Mouse (Mus musculus) naive thymus-derived CD4-positive, alpha-beta T cell, adult 2 months (primary cell): ENCODE measurements around the gene Tbc1d14.

Source experiments
- DNase-seq: peaks from one replicate; pipeline ENCODE4 v3.0.0-alpha.2; 2011; ENCODE audit warnings: low read depth

Tbc1d14 gene

GRCm38 (mm10) chr5:36593176-36593575 lies at the start of gene Tbc1d14:
Gene Tbc1d14, minus strand, starts transcription at chr5:36593276.
- no peak for DNase-seq

- no peak for DNase-seq
Observed at GRCm38 (mm10) chr5:36625612-36626011, 32.5 kb upstream of the Tbc1d14 start.

- no peak for DNase-seq
Observed at GRCm38 (mm10) chr5:36623670-36624069, 30.6 kb upstream of the Tbc1d14 start.

DNA sequence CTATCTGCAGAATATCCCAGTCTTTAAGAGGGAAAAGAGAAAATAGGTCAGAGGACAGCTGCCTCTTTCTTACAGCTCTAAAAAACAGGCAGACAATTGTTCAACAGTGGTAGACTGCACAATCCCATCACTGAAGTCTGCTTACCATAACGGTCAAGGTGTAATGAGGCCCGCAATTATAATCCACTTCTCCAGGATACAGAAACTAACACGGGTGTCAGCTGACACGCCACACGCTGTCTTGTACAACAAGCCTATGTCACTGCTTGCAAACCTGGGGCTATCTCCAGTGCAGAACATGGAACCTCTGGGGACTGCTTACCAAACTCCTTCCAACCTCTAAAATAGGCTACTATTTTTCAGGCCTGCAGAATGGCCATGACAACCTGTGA lies 28.0 kb upstream of the Tbc1d14 start:
- DNase-seq = no peak

DNA sequence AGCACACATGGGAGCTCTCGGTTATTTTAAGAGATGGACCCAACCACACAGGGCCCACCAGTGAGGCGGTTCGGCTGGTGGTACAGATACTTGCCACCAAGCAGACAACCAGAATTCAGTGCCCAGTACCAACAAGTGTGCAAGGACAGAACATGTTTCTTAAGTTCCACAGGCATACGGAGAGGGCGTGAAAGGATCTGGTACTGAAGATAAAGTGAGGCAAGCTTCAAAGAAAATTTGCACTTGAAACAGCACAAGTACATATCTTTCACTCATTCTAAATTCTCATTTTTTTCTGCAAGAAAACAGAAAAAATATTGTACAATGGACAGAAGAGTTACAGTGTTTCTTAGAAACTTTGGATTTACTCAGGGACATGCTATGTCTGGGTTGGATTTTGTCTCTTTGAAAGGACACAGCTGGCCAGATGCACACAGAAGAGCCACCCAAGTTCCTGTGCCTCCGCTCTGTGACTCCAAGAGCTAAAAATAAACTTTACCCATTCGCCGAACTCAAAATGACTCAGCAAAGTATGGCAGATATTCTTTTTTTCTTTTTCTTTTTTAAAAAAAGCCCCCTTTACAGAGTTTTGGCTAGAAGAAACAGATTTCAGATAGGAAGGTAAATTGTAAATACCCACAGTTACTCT lies 27.5 kb upstream of the Tbc1d14 start:
- no peak for DNase-seq

- DNase-seq = no peak
Observed at GRCm38 (mm10) chr5:36618890-36619289, 25.8 kb upstream of the Tbc1d14 start.

DNA sequence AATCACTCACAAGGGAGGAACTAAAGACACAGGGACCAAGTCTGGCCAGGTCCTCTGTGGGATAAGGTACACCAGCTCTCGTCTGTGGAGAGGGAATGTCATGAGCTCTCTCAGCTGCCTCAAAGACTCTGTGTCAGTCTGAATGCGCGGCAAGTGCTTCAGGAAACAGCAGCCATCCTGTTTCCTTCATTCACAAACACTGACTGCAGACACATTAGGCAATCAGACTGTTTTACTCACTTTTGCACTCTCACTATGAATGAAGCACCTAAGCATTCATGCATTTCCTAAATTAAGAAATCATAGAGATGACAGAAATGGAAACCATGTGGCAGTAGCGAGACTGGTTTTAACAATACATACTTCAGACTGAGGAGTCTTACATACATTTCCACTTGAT lies 25.3 kb upstream of the Tbc1d14 start:
- no peak for DNase-seq

DNA sequence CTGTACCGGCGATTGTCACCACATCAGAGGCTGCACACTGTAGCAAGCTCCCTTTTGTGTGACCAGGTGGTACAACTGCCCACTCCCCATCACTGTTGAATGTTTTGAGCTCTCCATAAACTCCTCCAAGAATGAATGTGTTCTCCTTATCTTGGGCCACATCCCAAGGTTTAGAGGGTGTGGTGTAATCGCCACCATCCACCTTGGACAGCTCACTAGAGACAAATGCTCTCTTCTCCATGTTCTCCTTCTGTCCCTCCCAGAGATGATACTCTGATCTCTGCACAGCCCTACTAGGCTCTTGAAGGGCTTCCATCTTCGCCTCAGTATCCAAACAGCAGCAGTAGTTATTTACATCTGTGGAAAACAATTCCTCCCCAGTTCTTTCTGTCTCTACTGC lies 21.0 kb upstream of the Tbc1d14 start:
- DNase-seq = no peak

GRCm38 (mm10) chr5:36608939-36609499 lies 15.9 kb upstream of the Tbc1d14 start:
- no peak for DNase-seq

- peak; percentile 57 for DNase-seq
Observed at GRCm38 (mm10) chr5:36603031-36603430, 10.0 kb upstream of the Tbc1d14 start.

DNA sequence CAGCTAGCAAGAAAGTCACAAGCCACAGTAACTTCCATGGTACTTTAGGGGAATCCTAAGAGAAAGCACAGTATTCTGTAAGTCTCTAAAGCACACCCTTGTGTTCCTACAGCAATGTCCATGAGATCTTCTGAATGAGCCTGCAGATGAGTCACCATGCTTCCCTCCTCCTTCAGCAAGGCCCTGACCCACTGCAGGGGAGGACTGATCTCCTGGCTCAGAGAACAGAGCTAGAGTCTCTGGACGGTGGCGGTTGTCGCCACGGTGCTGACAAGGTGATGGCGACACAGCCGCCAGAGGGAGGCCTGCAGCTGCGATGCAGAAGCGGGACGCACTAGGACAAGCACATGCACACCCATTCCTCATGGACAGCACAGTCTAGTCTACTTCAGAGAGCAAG lies 9.0 kb upstream of the Tbc1d14 start:
- no peak for DNase-seq

DNA sequence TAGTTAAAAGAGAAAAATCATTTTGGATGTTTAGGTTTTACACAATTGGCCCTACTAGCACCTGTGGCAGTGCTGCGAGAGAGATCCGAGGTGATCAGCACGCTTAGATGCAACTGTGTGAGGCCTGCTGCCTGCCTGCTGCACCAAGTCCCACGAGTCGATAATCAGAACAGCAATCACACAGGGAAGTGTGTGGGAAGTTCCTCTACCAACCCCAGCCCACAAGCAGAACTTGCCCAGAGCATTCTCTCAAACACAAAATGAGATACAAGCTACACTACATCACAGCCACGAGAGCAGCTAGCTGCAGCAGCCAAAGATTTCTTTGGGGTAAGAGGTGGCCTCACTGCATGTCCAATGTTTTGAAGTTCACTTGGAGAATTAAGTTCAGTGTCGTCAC lies 8.4 kb upstream of the Tbc1d14 start:
- DNase-seq = no peak

DNA sequence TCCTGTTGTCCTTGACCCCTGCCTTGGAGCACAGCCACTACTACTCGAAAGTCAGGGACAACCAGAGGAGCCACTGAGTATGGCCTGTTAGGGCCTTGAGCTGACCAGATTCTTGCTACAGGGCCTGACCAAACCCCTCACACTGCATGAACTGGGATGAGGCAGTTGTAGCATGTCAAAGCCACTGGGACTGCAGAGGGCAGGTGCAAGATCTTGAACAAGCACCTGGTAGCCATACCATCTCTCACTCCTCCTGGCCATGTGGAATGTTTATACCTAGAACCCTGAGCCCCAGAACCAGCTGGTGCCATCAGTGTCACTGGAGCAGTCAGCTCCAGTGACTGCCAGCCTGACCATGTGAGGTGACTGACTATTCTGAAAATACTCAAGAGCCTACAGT lies 5.8 kb upstream of the Tbc1d14 start:
- no peak for DNase-seq

- no peak for DNase-seq
Observed at GRCm38 (mm10) chr5:36597653-36598052, 4.6 kb upstream of the Tbc1d14 start.

DNA sequence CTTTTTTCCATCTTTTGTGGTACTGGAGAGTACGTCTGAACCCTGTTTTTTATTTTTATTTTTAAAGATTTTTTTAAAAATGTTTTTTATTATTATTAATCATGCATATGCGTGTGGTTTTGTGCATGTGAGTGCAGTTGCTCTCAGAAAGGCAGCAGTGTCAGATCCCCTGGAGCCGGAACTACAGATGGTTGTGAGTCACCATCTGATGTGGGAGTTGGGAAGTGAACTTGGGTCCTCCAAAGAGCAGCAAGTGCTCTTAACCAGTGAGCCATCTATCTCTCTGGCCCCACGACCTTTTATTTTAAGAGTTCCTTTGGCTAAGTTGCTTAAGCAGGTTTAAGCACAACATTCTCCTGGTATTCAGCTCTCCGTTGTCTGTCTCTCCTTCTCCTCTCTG lies 3.1 kb upstream of the Tbc1d14 start:
- no peak for DNase-seq

DNA sequence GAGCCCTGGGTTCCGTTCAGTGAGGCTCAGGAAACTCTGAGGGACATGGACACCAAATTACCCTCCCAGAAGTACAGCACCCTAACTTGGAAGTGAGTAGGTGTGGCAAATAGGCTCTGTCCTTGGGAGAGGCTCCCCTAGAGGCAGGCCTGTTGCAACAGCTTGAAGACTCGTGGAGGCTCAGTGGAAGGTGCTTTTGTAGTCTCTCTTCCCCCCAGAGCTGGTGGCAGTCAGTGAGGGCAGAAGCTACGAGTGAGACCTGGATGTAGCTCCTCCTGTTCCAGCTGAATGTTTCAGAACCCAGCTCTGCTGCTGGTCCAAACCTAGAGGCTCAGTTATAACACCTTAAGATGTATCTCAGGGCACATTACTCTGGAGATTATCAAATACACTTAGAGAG lies 2.0 kb upstream of the Tbc1d14 start:
- DNase-seq = no peak

GRCm38 (mm10) chr5:36594344-36594743 lies 1.3 kb upstream of the Tbc1d14 start:
- DNase-seq = no peak

DNA sequence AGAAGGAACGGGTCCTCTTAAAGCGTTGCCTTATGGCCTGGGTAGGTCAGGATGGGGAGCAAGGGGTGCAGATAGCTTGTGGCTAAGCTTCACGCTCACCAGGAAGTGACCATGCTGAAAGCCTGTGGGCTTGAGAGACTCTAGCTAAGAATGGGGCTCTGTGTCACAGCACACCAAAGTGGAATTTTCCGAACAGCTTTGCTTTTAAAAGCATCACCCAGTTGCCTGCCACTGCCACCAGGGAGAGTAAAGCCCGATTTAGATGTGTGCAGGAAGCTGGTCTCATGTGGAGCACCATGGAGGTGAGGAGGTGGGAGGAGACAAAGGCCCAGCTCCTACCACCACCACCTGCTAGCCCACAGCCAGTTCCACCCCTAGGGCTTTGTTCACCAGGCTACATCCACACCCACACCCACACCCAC lies 2.6 kb downstream of the Tbc1d14 start:
- no peak for DNase-seq

GRCm38 (mm10) chr5:36584299-36584698 lies 8.8 kb downstream of the Tbc1d14 start:
- DNase-seq = peak; percentile 60

- peak; percentile 100 for DNase-seq
Observed at GRCm38 (mm10) chr5:36581924-36582642, 11.0 kb downstream of the Tbc1d14 start.

- DNase-seq = no peak
Observed at GRCm38 (mm10) chr5:36581259-36581923, 11.7 kb downstream of the Tbc1d14 start.

GRCm38 (mm10) chr5:36579967-36580366 lies 13.1 kb downstream of the Tbc1d14 start:
- no peak for DNase-seq

- no peak for DNase-seq
Observed at GRCm38 (mm10) chr5:36578982-36579381, 14.1 kb downstream of the Tbc1d14 start.
